Mouse (Mus musculus) bone marrow macrophage, adult 2 months (primary cell): ENCODE measurements around the gene Stox2. TPM values are rescaled to one million over a fixed set of nuclear protein-coding genes. Genes with fewer than 3 reads are reported as not detected.

Experiments
- H3K27ac ChIP-seq: 2 replicates; pipeline ENCODE4 v1.5.1; 2012; ENCODE audit warnings: low read depth, low read length; ENCODE audit not compliant: insufficient read depth
- H3K4me1 ChIP-seq: 2 replicates; pipeline ENCODE4 v1.6.1; 2012; ENCODE audit warnings: low read length; ENCODE audit not compliant: control insufficient read depth, insufficient read depth
- H3K4me3 ChIP-seq: 2 replicates; pipeline ENCODE4 v1.5.1; 2012; ENCODE audit warnings: mild to moderate bottlenecking, low read length, moderate library complexity; ENCODE audit not compliant: insufficient read depth
- CTCF ChIP-seq: IDR thresholded peaks from 2 replicates; pipeline ENCODE4 v1.5.1; 2012; ENCODE audit warnings: low read depth, mild to moderate bottlenecking, low read length, moderate library complexity
- POLR2A ChIP-seq: IDR thresholded peaks from 2 replicates; pipeline ENCODE4 v1.6.1; 2012; ENCODE audit warnings: mild to moderate bottlenecking, low read depth, low read length, borderline replicate concordance
- polyA plus RNA-seq: library from polyadenylated mRNA; stranded (reverse); fragments of >200 nt; gene quantifications from 2 replicates; pipeline ENCODE4 v1.2.4, GENCODE M21; 2012; ENCODE audit not compliant: missing spikeins, insufficient read depth, insufficient read length

Gene Stox2
- polyA plus RNA-seq, 1 experiment, result 0.12 TPM

- no peak overlapping the region for H3K27ac ChIP-seq
- no peak for TF ChIP-seq CTCF
- TF ChIP-seq POLR2A, result no peak
- no peaks in the 10 kb centered on the region for H3K4me1 ChIP-seq
- no peak overlapping the region for H3K4me3 ChIP-seq
Measured at GRCm38 (mm10) chr8:47172848-47173247, 273.3 kb downstream of the Stox2 start.

DNA sequence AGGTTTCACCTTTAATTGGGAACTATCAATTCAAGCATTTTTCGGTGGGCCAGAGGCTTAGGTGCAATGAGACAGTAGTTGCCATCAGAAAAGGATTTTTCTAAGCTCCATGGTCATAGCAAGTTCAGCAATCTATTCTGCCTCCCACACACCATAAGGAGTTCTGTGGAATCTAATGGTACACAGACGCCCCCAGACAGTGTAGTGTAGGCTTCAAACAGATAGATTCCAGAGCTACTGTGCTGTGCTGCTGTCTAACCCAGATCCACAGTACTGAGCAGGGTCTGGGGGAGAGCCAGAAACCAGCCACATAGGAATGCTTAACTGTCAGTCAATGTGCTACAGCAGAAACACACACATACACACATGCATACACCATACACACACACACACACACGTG lies 285.5 kb downstream of the Stox2 start:
- Histone ChIP-seq H3K27ac (no peak overlapping the region), H3K4me3 (no peak overlapping the region), H3K4me1 (no peaks in the 10 kb centered on the region)
- TF ChIP-seq POLR2A, result no peak

GRCm38 (mm10) chr8:47154521-47154920 lies 291.6 kb downstream of the Stox2 start:
- TF ChIP-seq POLR2A (no peak), CTCF (no peak)
- no peak overlapping the region for H3K4me3 ChIP-seq

DNA sequence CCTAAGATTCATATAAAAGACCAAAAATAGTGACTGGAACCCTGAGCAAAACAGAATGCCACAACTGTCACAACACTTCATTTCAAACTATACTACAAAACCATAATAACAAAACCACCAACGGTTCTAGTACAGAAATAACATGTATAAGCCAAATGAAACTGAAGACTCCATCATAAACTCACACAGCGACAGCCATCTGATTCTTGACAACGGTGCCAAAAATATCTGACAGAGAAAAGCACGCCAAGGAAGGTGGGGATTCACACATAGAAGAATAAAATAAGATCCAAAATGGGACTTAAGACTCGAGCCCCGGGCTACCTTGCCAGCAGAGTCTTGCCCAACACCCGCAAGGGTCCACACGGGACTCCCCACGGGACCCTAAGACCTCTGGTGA lies 300.9 kb downstream of the Stox2 start:
- H3K4me3 ChIP-seq, result no peak overlapping the region
- no peak overlapping the region for H3K27ac ChIP-seq
- TF ChIP-seq CTCF (no peak), POLR2A (no peak)
- H3K4me1 ChIP-seq, result no peaks in the 10 kb centered on the region

More at GRCm38 (mm10) chr8:47154521-47154920, 291.6 kb downstream of the Stox2 start:
- H3K4me1 ChIP-seq, result no peaks in the 10 kb centered on the region
- H3K27ac ChIP-seq, result no peak overlapping the region

DNA sequence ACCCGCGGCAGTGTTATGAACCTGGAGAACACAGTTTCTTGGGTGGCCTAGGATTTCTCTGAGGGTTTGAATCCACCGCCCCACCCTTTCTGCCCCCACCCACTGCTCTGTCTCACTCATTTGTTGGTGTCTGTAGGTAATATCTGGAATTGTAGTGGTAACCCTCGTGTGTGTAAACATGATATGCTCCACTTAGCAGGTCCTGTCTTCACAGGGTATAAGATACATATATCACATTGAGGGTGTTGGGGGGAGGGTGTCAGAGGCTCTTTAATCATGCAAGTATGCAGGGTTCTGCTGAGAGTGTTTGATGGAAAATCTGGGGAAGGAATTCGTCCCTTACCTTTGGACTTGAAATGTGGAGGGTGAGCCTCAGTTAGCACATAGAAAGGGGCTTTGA lies 310.1 kb downstream of the Stox2 start:
- no peak for TF ChIP-seq CTCF
- TF ChIP-seq POLR2A, result no peak
- no peaks in the 10 kb centered on the region for H3K4me1 ChIP-seq
- no peak overlapping the region for H3K4me3 ChIP-seq
- H3K27ac ChIP-seq, result no peak overlapping the region

DNA sequence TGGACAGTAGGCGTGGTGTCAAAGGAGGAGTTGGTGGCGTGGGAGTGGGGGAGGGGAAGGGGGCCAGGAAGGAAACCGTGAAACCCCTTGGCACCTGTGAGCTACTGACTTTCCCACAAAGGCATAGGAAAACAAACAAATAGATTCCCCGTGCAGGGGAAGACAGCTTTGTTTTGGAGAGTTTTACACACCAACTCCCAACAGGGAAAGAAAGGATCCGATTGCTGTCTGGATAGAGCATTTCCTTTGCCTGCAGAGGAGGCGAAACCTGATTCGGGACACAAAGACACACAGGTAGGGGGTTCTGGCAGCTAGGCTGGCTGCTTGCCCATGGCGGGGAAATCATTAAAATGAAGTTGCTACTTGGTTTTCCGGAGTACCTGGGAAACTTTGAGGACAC lies 310.6 kb downstream of the Stox2 start:
- no peak overlapping the region for H3K27ac ChIP-seq
- H3K4me3 ChIP-seq, result no peak overlapping the region
- H3K4me1 ChIP-seq, result no peaks in the 10 kb centered on the region
- no peak for TF ChIP-seq POLR2A
- TF ChIP-seq CTCF, result no peak

- H3K27ac ChIP-seq, result no peak overlapping the region
- no peak overlapping the region for H3K4me3 ChIP-seq
- TF ChIP-seq CTCF, result no peak
- no peak for TF ChIP-seq POLR2A
- H3K4me1 ChIP-seq, result no peaks in the 10 kb centered on the region
Measured at GRCm38 (mm10) chr8:47134736-47135135, 311.4 kb downstream of the Stox2 start.

DNA sequence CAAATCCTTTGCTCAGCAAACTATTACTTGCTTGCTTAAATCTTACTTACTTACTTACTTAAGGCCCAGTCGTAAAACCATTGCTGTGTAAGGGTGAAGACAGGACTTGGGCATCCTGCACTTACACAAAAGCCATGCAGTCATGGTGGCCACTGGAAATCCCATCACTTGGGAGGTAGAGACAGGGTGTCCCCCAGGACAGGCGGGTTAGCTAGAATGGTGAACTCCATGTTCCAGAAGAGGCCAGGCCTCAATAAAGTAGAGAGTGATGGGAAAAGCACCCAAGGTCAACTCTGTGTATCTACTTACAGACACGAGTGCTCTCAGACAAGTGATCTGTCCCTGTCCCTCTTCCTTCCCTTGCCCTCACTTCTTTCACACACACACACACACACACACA lies 312.8 kb downstream of the Stox2 start:
- Histone ChIP-seq H3K4me3 (no peak overlapping the region), H3K4me1 (no peaks in the 10 kb centered on the region), H3K27ac (no peak overlapping the region)
- TF ChIP-seq POLR2A, result no peak
- no peak for TF ChIP-seq CTCF

Other genes with a start within 250 kb of the Stox2 start
- 27.5 and 27.9 TPM in 2 replicates for gene Trappc11, start 87.1 kb upstream of the Stox2 start, polyA plus RNA-seq
- 21.2 and 22.7 TPM in 2 replicates for gene Rwdd4a, start 87.3 kb upstream of the Stox2 start, polyA plus RNA-seq
- gene Ing2, start 229.2 kb upstream of the Stox2 start, polyA plus RNA-seq, result 45.5 and 47.4 TPM in 2 replicates